Mouse (Mus musculus) layer of hippocampus, adult 2 months (tissue): ENCODE data around the gene Fbxl13. TPM values are rescaled to one million over a fixed set of nuclear protein-coding genes. Genes with fewer than 3 reads are reported as not detected.

ENCODE experiments used
- DNase-seq, 2 experiments: peaks; one replicate each; pipeline ENCODE4 v3.0.0; 2022; ENCODE audit warnings: low spot score in 2 of 2
- H3K27ac ChIP-seq: fragments of 200-600 bp; 2 replicates; pipeline ENCODE4 v1.8.1; 2022
- H3K4me3 ChIP-seq: fragments of 200-600 bp; 2 replicates; pipeline ENCODE4 v1.8.1; 2022; ENCODE audit warnings: mild to moderate bottlenecking
- CTCF ChIP-seq: fragments of 200-600 bp; conservative IDR thresholded peaks from 2 replicates; pipeline ENCODE4 v1.8.1; 2022; ENCODE audit warnings: antibody characterized with exemption, mild to moderate bottlenecking, moderate library complexity
- total RNA-seq, 2 experiments: library from RNA; stranded (reverse); gene quantifications; 2 replicates each; pipeline ENCODE4 v1.2.3; 2021

The Fbxl13 gene
- total RNA-seq, 2 experiments from 2014 or later = 0.29 to 0.41 TPM

GRCm38 (mm10) chr5:21672812-21673635 lies 27.6 kb upstream of the Fbxl13 start:
- peak overlapping the region; percentile 40 for H3K4me3 ChIP-seq
- DNase-seq = no peak
- peak overlapping the region; percentile 78 for H3K27ac ChIP-seq
- TF ChIP-seq CTCF = no peak

- H3K27ac ChIP-seq = no peak overlapping the region
- DNase-seq = no peak
- peak; percentile 44 for TF ChIP-seq CTCF
- no peak overlapping the region for H3K4me3 ChIP-seq
Measured at GRCm38 (mm10) chr5:21669307-21669706, 23.9 kb upstream of the Fbxl13 start.

- Histone ChIP-seq H3K27ac (peak overlapping the region; percentile 18), H3K4me3 (no peak overlapping the region)
- TF ChIP-seq CTCF = peak; percentile 51
- DNase-seq = no peak
Measured at GRCm38 (mm10) chr5:21667191-21668137, 22.0 kb upstream of the Fbxl13 start.

- no peak overlapping the region for H3K4me3 ChIP-seq
- TF ChIP-seq CTCF = no peak
- no peak overlapping the region; the same call in 1 of the 2 replicates for H3K27ac ChIP-seq
- DNase-seq = no peak
Measured at GRCm38 (mm10) chr5:21663081-21663480, 17.6 kb upstream of the Fbxl13 start.

GRCm38 (mm10) chr5:21660850-21661249 lies 15.4 kb upstream of the Fbxl13 start:
- peak in 1 of 2 experiments; percentile 50 for DNase-seq
- no peak overlapping the region for H3K4me3 ChIP-seq
- peak overlapping the region; percentile 78 for H3K27ac ChIP-seq
- no peak for TF ChIP-seq CTCF

- Histone ChIP-seq H3K27ac (peak overlapping the region; percentile 78), H3K4me3 (no peak overlapping the region)
- TF ChIP-seq CTCF = peak; percentile 95
- DNase-seq = peak; percentile 72 to 87
Measured at GRCm38 (mm10) chr5:21658623-21659395, 13.4 kb upstream of the Fbxl13 start.

GRCm38 (mm10) chr5:21658038-21658437 lies 12.6 kb upstream of the Fbxl13 start:
- Histone ChIP-seq H3K4me3 (no peak overlapping the region), H3K27ac (peak overlapping the region; percentile 43; the same call in 1 of the 2 replicates)
- DNase-seq = no peak
- no peak for TF ChIP-seq CTCF

- DNase-seq = no peak
Measured at GRCm38 (mm10) chr5:21656912-21657311, 11.5 kb upstream of the Fbxl13 start.

GRCm38 (mm10) chr5:21651885-21652612 lies 6.6 kb upstream of the Fbxl13 start:
- TF ChIP-seq CTCF = no peak
- no peak for DNase-seq
- H3K27ac ChIP-seq = no peak overlapping the region
- H3K4me3 ChIP-seq = no peak overlapping the region

More at GRCm38 (mm10) chr5:21656912-21657311, 11.5 kb upstream of the Fbxl13 start:
- Histone ChIP-seq H3K27ac (no peak overlapping the region), H3K4me3 (no peak overlapping the region)
- no peak for TF ChIP-seq CTCF

GRCm38 (mm10) chr5:21650736-21651135 lies 5.3 kb upstream of the Fbxl13 start:
- no peak overlapping the region for H3K27ac ChIP-seq
- H3K4me3 ChIP-seq = no peak overlapping the region
- no peak for TF ChIP-seq CTCF
- DNase-seq = no peak

GRCm38 (mm10) chr5:21646133-21646491 lies 678 bp upstream of the Fbxl13 start:
- DNase-seq = no peak
- no peak for TF ChIP-seq CTCF
- Histone ChIP-seq H3K4me3 (peak overlapping the region; percentile 88), H3K27ac (peak overlapping the region; percentile 91)
